Mouse (Mus musculus): ENCODE data around the gene Spop.

- TF ChIP-seq CTCF (IDR thresholded peaks at IDR 0.05; ENCODE audit: low read depth, low read length): no peak
- TF ChIP-seq POLR2A (IDR thresholded peaks at IDR 0.05; ENCODE audit: extremely low read depth, insufficient read depth, low read length): no peak
Measured at GRCm38 (mm10) chr11:95367011-95367735, 46.7 kb upstream of the Spop start.

Measured in liver, adult 2 months (tissue).